Mouse (Mus musculus): ENCODE data around the gene Caskin2.

GRCm38 (mm10) chr11:115814605-115815450, 1.4 kb upstream of the Caskin2 start, which contains the start of gene Tsen54:
- TF ChIP-seq CTCF (IDR thresholded peaks at IDR 0.05; ENCODE audit: extremely low read depth, insufficient read length, insufficient replicate concordance, low read depth, low read length) (no peak), POLR2A (IDR thresholded peaks at IDR 0.05; ENCODE audit: low read depth, low read length) (peak; percentile 34; the same call in 1 of the 2 replicates)

Data from small intestine, adult 2 months (tissue).